Mouse (Mus musculus) embryonic fibroblast, embryonic 13.5 days (primary cell): ENCODE results near the gene Kntc1.

ENCODE experiments used
- CTCF ChIP-seq: IDR thresholded peaks from 2 replicates; pipeline ENCODE4 v1.5.1; 2011; ENCODE audit warnings: mild to moderate bottlenecking, control low read depth, low read length, moderate library complexity, borderline replicate concordance; ENCODE audit not compliant: insufficient read depth
- POLR2A ChIP-seq: IDR thresholded peaks from 2 replicates; pipeline ENCODE4 v1.6.1; 2011; ENCODE audit warnings: low read depth, mild to moderate bottlenecking, control low read depth, low read length, moderate library complexity

DNA sequence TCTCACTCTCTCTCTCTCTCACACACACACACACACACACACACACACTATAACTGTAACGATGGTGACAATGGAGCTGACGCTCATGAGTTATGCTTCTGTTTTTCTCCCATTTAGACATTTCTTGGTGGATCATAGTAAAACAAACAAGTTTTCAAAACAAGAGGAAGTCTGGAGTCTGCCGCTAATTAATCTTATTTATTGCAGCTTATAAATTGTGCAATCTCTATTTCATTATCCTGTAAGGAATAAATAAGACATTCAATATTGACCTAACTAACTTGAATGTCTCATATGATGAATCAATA, 71.7 kb downstream of the Kntc1 start:
- TF ChIP-seq POLR2A (no peak), CTCF (no peak)
